Mouse (Mus musculus): Measurements from ENCODE around the gene Cd27. TPM values are rescaled to one million over a fixed set of nuclear protein-coding genes. Genes with fewer than 3 reads are reported as not detected.

Cd27 gene
- polyA plus RNA-seq, 1 experiment, result not detected

DNA sequence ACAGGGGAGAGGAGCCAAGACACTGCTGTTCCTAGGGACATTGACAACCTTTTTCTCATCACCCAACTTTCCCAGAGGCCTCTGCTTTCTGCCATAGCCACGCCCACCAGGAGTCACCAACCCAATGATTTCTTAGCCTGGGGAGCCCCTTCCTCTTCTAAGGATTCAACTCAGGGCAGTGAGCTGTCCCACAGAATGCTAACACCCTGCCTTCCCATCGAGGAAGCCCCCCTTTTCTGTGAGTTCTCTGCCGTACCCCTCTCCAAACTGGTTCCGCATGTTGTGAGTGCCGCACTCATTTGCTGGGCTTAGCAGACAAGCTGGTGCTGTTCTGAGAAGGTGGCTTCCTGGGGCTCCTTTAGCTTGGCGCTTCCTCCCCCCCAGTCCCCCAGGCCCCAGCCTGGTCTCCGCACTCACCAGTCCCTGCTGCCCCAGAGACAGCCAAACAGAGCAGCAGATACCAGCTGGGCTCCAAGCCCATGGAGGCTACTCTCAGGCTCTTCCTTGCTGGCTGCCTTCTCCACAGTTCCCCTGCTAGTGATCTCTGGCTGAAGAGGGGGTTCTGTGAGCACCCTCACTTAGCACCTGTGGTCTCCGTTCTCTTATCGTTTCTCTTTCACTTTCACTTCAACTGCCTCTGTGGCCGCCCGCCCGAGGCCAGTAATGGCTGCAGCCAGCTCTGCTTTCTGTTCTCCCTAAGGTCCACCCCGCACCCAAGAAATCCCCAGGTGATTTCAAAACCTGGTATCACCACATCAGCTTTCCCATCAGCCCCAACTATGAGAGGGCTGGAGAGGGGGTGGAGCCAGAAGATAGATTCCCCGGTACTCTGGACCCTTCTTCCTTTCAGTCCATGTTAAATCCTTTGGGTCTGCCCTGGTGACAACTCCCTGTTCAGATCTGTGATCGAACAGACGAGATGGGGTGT is 5.4 kb downstream of the Cd27 start, which contains the start of gene Tapbpl:
Gene Tapbpl (minus strand): TSS at position 744 of the 928 bp plus-strand sequence.
- no peak for TF ChIP-seq GATA1 (IDR thresholded peaks at IDR 0.05; ENCODE audit: low read length)

DNA sequence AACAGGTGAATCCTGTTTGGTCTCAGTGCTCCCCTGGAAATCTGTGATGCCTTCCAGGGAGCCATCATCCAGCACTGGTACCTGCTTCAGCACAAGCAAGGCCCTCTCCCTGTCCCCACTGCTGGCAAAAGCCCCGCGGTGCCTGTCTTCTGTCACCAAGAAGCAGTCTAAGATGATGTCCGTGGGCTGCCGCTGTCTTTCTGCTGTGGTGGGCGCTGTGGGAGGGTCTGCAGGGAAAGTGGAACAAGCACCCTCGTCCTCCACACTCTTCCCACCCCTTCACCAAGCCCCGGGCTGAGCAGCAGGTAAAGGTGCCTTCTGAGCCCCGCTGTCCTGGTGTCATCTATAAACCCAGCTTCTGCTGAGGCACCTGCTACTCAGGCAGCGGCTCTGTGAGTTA is 6.2 kb downstream of the Cd27 start:
- no peak for TF ChIP-seq GATA1 (IDR thresholded peaks at IDR 0.05; ENCODE audit: low read length)

DNA sequence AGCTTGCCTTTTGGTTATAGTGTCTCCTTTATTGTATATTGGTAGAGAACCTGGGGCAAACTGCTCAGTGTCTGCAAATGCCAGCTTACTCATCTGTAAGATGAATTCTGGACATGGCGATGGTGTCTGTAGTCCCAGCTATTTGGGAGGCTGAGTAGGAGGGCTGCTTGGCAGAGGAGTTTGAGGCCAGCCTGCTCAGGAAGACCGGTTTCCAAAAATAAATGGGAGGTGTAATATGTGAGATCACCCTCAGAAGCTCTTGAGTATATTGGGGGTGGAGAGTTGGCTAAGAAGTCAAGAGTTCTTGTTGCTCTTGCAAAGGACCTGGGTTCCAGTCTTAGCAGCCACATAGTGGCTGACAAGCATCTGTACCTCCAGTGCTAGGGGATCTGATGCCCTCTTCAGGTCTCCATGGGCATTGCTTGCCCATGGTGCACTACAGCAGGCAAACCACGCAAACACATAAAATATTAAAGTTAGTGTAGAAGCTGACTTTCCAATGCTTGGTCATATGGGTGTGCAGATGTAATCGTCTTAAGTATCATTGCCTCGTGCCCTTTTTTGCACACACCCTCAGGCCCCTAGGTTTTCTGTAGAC is 11.2 kb downstream of the Cd27 start:
- TF ChIP-seq GATA1 (IDR thresholded peaks at IDR 0.05; ENCODE audit: low read length), result no peak

DNA sequence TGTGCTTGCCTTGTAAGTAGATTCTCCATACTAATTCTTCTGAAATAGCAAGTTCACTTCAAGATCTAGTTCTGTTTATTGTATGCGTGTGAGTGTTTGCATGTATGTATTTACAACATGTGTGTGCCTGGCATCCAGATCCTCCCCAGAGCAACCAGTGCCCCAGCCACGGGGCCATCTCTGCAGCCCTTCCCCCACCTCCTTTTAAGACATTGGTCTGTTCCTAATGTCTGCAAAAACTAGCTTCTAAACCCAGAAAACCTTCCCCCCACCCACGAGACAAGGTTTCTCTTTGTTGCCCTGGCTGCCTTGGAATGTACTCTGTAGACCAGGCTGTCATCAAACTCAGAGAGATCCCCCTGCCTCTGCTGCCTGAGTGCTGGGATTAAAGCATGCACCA is 14.2 kb downstream of the Cd27 start:
- TF ChIP-seq GATA1 (IDR thresholded peaks at IDR 0.05; ENCODE audit: low read length), result no peak

DNA sequence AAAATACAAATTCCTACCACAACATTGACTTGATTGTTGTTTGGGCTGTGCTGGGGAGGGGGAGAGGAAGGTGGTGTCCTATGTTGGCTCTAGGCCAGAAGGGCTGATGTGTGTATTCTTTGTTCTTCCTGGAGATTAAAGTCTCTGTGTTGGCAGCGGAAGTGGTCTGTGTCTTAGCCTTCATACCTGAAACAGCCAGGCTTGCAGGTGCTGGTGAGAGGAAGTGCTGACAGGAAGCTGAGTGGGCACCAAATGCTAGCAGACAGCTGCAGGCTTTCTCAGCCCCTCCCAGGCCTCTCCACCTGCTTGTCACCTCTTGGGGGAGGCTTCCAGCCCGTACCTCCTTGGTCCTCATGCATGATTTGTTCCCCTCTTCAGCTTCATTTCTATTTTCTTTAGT is 14.7 kb downstream of the Cd27 start:
- TF ChIP-seq GATA1 (IDR thresholded peaks at IDR 0.05; ENCODE audit: low read length), result no peak

DNA sequence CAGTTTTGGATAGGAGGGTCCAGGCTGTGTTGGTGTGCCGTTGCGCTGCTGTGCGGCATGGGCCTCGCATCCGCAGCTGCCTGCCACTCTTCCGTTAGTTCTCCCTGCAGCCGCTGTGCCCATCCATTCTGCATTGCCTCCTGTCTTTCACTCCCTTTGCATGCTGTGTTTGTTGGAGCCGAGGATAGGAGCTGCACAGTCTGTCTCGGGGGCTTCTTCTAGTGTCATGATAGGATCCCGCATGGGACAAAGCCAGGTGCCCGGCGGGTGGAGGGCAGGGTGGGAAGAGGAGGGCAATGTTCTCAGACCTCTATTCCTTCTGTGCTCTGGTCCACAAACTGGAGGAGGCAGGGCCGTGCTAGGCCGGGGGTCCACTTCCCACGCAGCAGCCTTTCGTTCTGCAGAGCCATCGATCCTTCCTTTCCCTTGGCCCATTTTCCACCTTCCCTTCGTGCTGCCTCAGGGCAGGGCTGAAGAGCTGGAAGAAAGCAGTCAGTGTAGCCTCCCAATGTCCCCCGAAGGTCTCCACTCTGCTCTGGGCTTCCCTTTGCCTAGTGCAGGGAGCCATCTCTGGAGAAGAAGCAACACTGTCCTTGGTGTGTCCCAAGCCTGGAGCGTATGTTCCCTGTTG is 15.6 kb downstream of the Cd27 start:
- no peak for TF ChIP-seq GATA1 (IDR thresholded peaks at IDR 0.05; ENCODE audit: low read length)

DNA sequence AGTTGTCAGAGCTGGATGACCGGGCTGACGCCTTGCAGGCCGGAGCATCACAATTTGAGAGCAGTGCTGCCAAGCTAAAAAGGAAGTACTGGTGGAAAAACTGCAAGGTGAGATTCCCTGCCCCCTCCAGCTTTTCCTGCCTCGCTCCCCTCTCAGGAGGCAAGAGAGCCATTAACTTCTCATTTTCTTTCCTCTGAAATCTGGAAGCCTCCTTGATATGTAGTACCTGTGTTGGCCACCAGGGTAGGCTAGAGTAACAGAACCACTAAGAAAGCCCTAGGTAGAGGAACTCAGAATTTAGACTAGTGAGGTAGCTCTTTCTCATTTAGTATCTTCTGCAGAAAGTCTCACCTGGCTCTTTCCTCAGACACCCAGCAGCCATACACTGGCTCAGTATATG is 17.8 kb downstream of the Cd27 start:
- no peak for TF ChIP-seq GATA1 (IDR thresholded peaks at IDR 0.05; ENCODE audit: low read length)

DNA sequence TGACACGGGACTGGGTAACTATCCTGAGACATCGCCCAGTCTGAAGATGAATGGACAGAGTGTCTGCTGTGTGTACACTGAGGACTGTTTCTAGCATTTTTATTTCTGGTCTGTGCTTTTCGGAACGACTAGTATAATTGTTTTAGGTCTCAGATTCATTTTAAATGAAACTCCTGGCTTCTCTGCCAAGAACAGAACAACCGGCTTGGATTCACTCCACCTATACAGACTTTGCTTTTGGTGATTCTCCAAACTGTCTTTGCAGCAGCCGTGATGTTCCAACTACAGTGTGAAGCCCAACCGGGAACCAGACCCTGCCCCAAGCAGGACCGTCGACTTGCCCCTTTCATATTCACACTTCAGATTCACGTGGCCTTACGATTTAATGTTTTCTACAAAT is 18.9 kb downstream of the Cd27 start:
- TF ChIP-seq GATA1 (IDR thresholded peaks at IDR 0.05; ENCODE audit: low read length), result no peak

DNA sequence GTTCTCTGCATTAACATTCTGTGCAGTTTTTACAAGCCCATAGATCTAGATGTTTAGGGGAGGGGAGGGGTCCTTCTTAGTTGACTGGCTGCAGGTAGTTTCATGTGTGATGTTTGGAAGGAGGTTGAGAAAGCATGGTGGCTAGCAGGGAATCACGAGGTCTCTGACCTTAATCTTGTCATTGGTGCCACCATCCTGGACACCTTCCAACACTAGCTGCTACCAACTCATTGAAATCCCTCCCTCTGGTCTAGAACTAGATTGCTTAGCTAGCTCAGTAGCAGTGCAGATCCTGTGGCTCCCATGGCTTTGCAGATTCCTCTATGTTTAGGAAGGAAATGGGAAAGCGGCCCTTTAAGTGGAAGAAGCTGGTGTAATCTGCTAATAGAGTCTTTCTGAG is 19.9 kb downstream of the Cd27 start:
- TF ChIP-seq GATA1 (IDR thresholded peaks at IDR 0.05; ENCODE audit: low read length), result no peak

DNA sequence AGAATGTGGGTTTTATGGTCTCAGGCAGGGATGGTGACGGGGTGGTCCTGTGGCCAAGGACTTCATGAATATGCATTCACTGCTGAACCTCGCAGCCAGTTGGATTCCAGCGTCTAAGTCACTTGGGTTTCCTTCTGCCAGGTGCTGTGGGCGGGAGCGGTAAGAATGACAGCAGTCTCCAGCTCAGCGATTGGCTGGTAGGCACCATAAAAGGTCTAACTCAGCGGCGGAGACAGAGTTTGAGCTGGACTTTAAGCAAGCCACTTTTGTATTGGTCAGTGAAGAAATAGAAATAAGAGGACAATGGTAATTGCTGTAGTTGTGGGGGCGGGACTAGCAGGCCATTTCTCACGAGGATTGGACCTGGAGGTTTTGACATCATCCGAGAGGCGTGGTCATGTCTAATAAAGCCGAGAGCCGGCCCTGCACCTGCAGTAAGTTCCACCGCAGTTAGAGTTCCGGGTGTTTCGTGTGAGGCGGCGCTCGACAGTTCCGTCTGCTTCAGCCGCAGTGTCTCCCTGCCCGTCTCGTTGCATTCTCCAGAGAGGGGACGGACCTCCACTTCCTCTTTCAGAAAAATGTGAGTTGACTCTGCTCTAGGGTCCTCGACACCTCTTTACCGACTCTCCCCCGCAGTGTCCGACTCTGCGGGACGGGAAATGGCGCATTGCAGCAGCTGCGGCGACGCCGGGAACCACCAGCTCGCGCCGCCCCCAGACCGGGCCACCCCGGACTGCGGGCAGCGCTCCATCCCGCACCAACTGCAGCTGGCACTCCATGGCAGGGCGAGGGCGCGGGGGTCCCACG is 21.5 kb downstream of the Cd27 start, which contains the start of gene Vamp1:
Gene Vamp1 (plus strand): TSS at position 404 of the 807 bp plus-strand sequence.
- no peak for TF ChIP-seq GATA1 (IDR thresholded peaks at IDR 0.05; ENCODE audit: low read length)

DNA sequence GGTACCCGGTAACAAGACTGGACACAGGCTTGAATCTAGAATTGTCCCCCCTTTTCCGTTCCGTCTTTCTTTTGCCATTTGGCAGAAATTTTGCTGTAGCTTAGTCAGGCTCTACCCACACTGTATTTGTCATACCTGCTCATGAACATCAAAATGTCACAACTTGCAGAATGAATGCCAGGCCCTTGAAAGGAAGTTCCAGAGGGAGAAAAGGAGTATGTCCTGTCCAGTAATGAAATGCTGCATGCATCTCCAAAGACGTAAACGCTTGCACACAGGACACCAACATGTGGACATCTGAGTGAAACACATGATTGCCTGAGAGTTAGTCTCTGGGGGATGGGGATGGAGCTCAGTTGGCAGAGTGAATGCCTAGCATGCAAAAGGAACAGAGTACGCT is 23.1 kb downstream of the Cd27 start:
- TF ChIP-seq GATA1 (IDR thresholded peaks at IDR 0.05; ENCODE audit: low read length), result no peak

DNA sequence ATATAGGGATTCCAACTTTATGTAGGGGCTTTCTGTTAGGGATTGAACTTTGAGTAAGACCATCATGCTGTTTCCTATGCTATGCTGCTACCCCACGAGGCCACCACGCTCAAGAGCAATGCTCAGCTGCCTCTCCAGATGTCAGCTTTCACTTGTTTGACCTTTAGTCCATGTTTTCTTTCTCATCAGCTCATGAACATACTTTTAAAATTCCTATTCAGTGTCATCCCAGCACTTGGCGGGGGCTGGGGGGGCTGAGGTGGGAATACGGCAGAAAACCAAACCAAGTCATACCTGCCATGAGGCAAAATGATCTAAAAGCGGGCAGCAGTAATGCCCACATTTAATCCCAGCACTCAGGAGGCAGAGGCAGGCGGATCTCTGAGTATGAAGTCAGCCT is 23.7 kb downstream of the Cd27 start:
- no peak for TF ChIP-seq GATA1 (IDR thresholded peaks at IDR 0.05; ENCODE audit: low read length)

DNA sequence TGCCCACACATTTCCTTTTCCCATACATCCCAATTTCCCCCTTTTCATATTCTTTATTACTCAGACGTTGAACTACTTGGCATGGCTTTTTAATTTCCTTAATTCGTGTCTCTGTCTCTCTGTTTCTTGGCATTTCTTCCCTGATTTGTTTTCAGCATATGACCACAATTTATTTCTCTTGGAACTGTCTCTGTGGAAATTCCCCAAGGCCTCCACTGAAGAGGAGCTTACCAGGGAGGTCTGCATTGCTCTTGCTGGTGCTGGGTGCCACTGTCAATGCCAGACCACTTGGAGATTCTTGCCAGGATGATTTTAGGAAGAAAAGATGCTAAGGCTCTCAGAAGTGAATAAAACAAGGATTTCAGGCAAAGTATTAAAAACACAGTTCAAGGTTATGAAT is 24.2 kb downstream of the Cd27 start:
- TF ChIP-seq GATA1 (IDR thresholded peaks at IDR 0.05; ENCODE audit: low read length), result no peak

DNA sequence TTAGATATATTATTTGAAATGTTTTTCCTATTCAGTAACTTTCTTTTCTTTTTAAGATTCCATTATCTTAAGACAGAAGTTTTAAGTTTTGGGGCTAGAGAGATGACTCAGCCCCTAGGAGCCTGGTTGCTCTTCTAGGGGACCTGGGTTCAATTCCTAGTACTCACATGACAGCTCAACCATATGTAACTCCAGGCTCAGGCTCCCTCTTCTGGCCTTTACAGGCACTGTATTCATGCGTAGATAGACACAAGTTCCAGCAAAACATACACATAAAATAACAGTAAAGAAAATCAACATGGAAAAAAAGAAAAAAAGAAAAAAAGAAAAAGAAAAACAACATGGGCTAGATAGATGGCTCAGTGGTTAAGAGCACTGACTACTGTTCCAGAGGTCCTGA is 26.4 kb downstream of the Cd27 start:
- TF ChIP-seq GATA1 (IDR thresholded peaks at IDR 0.05; ENCODE audit: low read length), result no peak

DNA sequence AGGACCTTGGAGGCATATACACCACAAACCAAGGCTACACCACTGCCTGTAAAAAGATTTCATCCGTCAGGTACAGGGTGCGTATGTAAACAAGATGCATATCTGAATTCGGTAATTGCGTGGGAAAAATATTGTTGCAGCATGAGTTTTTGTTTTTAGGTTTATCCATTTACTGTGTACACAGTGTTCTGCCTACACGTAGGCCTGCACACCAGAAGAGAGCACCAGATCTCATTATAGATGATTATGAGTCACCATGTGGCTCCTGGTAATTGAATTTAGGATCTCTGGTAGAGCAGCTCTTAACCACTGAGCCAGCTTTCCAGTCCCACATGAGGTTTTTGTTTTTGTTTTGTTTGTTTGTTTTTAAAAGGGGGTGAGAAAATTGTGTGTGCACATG is 39.6 kb downstream of the Cd27 start:
- TF ChIP-seq GATA1 (IDR thresholded peaks at IDR 0.05; ENCODE audit: low read length), result no peak

DNA sequence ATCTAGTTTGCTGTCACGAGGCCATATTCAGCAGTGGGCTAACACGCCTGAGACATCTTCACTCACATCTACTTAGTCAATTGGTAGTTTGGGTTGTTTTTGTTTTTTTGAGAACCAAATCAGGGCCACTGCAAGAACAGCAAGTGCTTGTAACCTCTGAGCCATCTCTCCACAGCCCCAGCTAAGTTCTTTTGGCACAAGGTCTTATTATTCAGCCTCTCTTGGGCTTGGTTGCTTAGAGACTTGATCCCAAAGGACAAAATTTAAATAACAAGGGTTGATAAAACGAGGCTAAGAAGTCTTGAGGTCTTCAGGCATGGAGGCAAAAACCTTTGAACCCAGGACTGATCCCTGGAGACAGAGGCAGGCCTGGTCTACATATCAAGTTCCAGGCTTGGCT is 40.5 kb downstream of the Cd27 start:
- TF ChIP-seq GATA1 (IDR thresholded peaks at IDR 0.05; ENCODE audit: low read length), result no peak

Measured in G1E-ER4 (cell line).